Mouse (Mus musculus): ENCODE data around the gene Hba-a2. TPM values are rescaled to one million over a fixed set of nuclear protein-coding genes. Genes with fewer than 3 reads are reported as not detected.

The Hba-a2 gene
- polyA plus RNA-seq, 1 experiment from 2014 or later: 5,805 TPM

DNA sequence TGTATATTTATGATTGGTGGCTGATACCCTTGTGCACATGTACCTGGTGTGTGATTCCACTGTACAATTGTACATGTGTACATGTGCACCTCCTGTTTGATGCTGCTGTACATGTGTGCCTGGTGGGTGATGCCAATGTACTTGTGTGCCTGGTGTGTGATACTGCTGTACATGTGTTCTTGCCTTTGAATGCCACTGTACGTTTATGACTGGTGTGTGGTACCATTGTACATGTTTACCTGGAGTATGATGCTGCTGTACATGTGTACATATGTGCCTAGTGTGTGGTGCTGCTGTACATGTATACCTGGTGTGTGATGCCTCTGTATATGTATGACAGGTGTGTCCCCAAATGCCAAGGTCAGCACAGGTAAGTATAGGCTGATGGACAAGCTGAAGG lies 5.2 kb downstream of the Hba-a2 start:
- no peak overlapping the region for H3K27ac ChIP-seq
- no peaks in the 10 kb centered on the region for H3K36me3 ChIP-seq (ENCODE audit: poor library complexity, severe bottlenecking)
- 73% methylated on average over 1 of the region's 1 CpGs for WGBS
- no peak overlapping the region for H3K4me2 ChIP-seq
- no peak overlapping the region for H3K4me3 ChIP-seq
- no peaks in the 10 kb centered on the region for H3K9me3 ChIP-seq (replicated peaks)
- H3K27me3 ChIP-seq: peaks cover 12% of the 10 kb centered on the region; the same call in 1 of the 2 replicates
- no peak overlapping the region for H3K9ac ChIP-seq
- no peak for ATAC-seq
- H3K4me1 ChIP-seq: 0 out of 2 replicates have a peak, but pooled peaks cover 3% of the 10 kb centered on the region

GRCm38 (mm10) chr11:32302824-32303419 lies 6.6 kb downstream of the Hba-a2 start:
- H3K4me3 ChIP-seq: no peak overlapping the region
- H3K27me3 ChIP-seq: peaks cover 12% of the 10 kb centered on the region; the same call in 1 of the 2 replicates
- WGBS: 57% methylated on average over 2 of the region's 2 CpGs
- 0 out of 2 replicates have a peak, but pooled peaks cover 3% of the 10 kb centered on the region for H3K4me1 ChIP-seq
- H3K4me2 ChIP-seq: no peak overlapping the region
- H3K36me3 ChIP-seq (ENCODE audit: poor library complexity, severe bottlenecking): no peaks in the 10 kb centered on the region
- no peak overlapping the region for H3K9ac ChIP-seq
- no peak overlapping the region; the same call in 1 of the 2 replicates for H3K27ac ChIP-seq
- no peak for ATAC-seq
- no peaks in the 10 kb centered on the region for H3K9me3 ChIP-seq (replicated peaks)

DNA sequence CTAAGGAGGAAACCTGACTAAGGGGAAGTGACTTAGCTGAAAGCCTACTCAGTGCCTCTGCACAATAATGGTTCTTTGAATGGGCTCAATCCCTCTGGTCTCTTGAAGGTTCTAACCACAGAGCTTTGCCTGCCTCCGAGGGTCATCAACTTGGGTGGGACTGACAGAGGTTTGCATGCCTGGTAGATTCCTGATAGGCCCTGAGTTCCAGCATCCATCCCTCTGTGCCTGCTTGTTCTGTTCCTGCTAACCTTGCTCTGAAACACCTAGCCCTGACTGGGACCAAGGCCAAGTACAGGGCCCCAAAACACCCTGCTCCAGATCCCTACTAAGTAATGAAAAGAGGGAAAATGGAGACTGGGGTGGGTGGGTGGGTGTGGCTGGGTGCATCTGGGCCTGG lies 7.2 kb downstream of the Hba-a2 start:
- no peak overlapping the region for H3K9ac ChIP-seq
- no peak for ATAC-seq
- 74% methylated on average over 1 of the region's 1 CpGs for WGBS
- no peak overlapping the region for H3K4me2 ChIP-seq
- H3K27ac ChIP-seq: no peak overlapping the region
- H3K27me3 ChIP-seq: peaks cover 12% of the 10 kb centered on the region; the same call in 1 of the 2 replicates
- no peaks in the 10 kb centered on the region for H3K9me3 ChIP-seq (replicated peaks)
- H3K36me3 ChIP-seq (ENCODE audit: poor library complexity, severe bottlenecking): no peaks in the 10 kb centered on the region
- no peak overlapping the region for H3K4me3 ChIP-seq
- H3K4me1 ChIP-seq: 0 out of 2 replicates have a peak, but pooled peaks cover 3% of the 10 kb centered on the region

- Histone ChIP-seq H3K4me2 (no peak overlapping the region), H3K9me3 (replicated peaks) (no peaks in the 10 kb centered on the region), H3K9ac (no peak overlapping the region), H3K36me3 (ENCODE audit: poor library complexity, severe bottlenecking) (no peaks in the 10 kb centered on the region), H3K4me1 (0 out of 2 replicates have a peak, but pooled peaks cover 3% of the 10 kb centered on the region), H3K27ac (no peak overlapping the region), H3K4me3 (no peak overlapping the region), H3K27me3 (no peaks in the 10 kb centered on the region)
- WGBS: 91% methylated on average over 1 of the region's 1 CpGs
- no peak for ATAC-seq
These were observed 10.7 kb downstream of the Hba-a2 start for GRCm38 (mm10) chr11:32307006-32307405.

DNA sequence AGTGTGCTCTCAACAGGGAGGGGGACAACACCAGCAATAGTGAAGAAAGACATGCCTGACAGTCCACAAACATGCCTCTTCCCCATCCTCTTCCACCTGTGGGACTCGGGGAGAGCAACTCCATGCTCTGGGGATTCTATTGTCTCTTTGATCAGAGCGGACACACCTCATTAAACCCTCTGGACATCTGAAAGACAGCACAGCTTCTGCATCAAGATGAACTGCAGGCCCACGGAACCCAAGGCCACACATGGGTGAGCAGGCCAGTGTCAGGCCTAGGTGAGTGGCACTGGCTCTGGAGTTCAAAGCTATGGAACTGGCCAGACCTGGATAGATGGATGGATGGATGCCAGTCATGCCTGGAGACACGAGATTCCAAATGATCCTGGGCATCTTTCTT lies 13.2 kb downstream of the Hba-a2 start:
- Histone ChIP-seq H3K9ac (no peak overlapping the region), H3K4me3 (no peak overlapping the region), H3K4me1 (no peaks in the 10 kb centered on the region), H3K4me2 (no peak overlapping the region), H3K27me3 (no peaks in the 10 kb centered on the region), H3K36me3 (ENCODE audit: poor library complexity, severe bottlenecking) (no peaks in the 10 kb centered on the region), H3K27ac (no peak overlapping the region), H3K9me3 (replicated peaks) (no peaks in the 10 kb centered on the region)
- 58% methylated on average over 4 of the region's 4 CpGs for WGBS
- no peak for ATAC-seq

DNA sequence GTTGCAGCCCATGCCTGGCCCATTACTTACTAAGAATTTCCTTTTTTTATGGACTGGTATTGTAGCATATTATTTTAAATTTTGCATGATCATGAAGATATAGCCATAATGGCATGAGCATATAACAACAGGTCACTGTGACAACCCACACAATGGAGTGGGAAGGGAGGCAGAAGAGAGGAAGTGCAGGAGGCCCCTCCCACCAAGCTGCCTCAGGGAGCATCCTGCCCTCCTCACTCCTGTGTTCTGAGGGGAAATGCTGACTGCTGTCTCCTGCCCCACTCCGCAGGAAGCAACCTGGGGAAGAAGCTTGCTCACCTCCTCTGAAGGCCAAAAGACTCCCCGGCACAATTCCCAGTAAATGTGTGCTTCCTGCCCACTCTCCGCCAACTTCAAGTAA lies 13.6 kb downstream of the Hba-a2 start:
- H3K4me3 ChIP-seq: no peak overlapping the region
- no peak overlapping the region for H3K27ac ChIP-seq
- no peaks in the 10 kb centered on the region for H3K4me1 ChIP-seq
- no peaks in the 10 kb centered on the region for H3K27me3 ChIP-seq
- no peaks in the 10 kb centered on the region for H3K36me3 ChIP-seq (ENCODE audit: poor library complexity, severe bottlenecking)
- ATAC-seq: no peak
- no peak overlapping the region for H3K4me2 ChIP-seq
- WGBS: 83% methylated on average over 3 of the region's 3 CpGs
- H3K9ac ChIP-seq: no peak overlapping the region
- no peaks in the 10 kb centered on the region for H3K9me3 ChIP-seq (replicated peaks)

GRCm38 (mm10) chr11:32316009-32316408 lies 19.7 kb downstream of the Hba-a2 start:
- ATAC-seq: no peak
- no peak overlapping the region for H3K4me3 ChIP-seq
- H3K36me3 ChIP-seq (ENCODE audit: poor library complexity, severe bottlenecking): no peaks in the 10 kb centered on the region
- H3K27me3 ChIP-seq: no peaks in the 10 kb centered on the region
- no peak overlapping the region for H3K4me2 ChIP-seq
- no peak overlapping the region for H3K27ac ChIP-seq
- WGBS: 80% methylated on average over 3 of the region's 3 CpGs
- H3K9me3 ChIP-seq (replicated peaks): no peaks in the 10 kb centered on the region
- H3K9ac ChIP-seq: no peak overlapping the region
- H3K4me1 ChIP-seq: no peaks in the 10 kb centered on the region

GRCm38 (mm10) chr11:32320507-32321195 lies 24.4 kb downstream of the Hba-a2 start:
- WGBS: 60% methylated on average over 11 of the region's 11 CpGs
- H3K4me2 ChIP-seq: no peak overlapping the region
- H3K27me3 ChIP-seq: no peaks in the 10 kb centered on the region
- H3K4me1 ChIP-seq: no peaks in the 10 kb centered on the region
- no peak overlapping the region for H3K9ac ChIP-seq
- no peaks in the 10 kb centered on the region for H3K36me3 ChIP-seq (ENCODE audit: poor library complexity, severe bottlenecking)
- H3K9me3 ChIP-seq (replicated peaks): no peaks in the 10 kb centered on the region
- no peak; the same call in 1 of the 2 replicates for ATAC-seq
- no peak overlapping the region for H3K27ac ChIP-seq
- no peak overlapping the region for H3K4me3 ChIP-seq

DNA sequence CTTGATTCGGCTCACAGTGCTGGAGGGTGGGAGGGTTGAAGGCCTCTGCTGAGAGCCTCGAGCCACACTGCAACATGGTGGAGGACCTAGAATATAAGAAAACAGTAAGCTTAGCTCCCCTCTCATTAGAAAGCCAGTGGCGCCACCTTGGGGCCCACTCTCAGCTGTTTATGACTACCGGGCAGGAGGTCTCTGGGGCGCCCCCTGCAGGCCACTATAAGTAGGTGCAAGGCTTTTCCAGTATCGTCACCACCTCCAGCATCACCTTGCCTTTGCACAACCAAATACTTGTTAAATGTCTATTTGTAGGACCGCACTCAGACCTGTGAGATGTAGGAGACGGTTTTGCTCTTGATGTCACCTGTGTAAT lies 24.9 kb downstream of the Hba-a2 start:
- H3K27ac ChIP-seq: no peak overlapping the region
- no peaks in the 10 kb centered on the region for H3K9me3 ChIP-seq (replicated peaks)
- no peak overlapping the region for H3K4me3 ChIP-seq
- H3K27me3 ChIP-seq: no peaks in the 10 kb centered on the region
- no peak overlapping the region for H3K9ac ChIP-seq
- H3K4me1 ChIP-seq: no peaks in the 10 kb centered on the region
- H3K36me3 ChIP-seq (ENCODE audit: poor library complexity, severe bottlenecking): no peaks in the 10 kb centered on the region
- peak; percentile 21; the same call in 1 of the 2 replicates for ATAC-seq
- H3K4me2 ChIP-seq: no peak overlapping the region
- WGBS: 42% methylated on average over 8 of the region's 8 CpGs

- no peaks in the 10 kb centered on the region for H3K9me3 ChIP-seq (replicated peaks)
- H3K27ac ChIP-seq: no peak overlapping the region
- peak; percentile 88 for ATAC-seq
- no peak overlapping the region for H3K4me3 ChIP-seq
- no peaks in the 10 kb centered on the region for H3K4me1 ChIP-seq
- H3K4me2 ChIP-seq: peak overlapping the region; percentile 29
- no peaks in the 10 kb centered on the region for H3K27me3 ChIP-seq
- 13% methylated on average over 15 of the region's 15 CpGs for WGBS
- H3K9ac ChIP-seq: no peak overlapping the region
- H3K36me3 ChIP-seq (ENCODE audit: poor library complexity, severe bottlenecking): no peaks in the 10 kb centered on the region
These were observed 28.3 kb downstream of the Hba-a2 start for GRCm38 (mm10) chr11:32324609-32325008.

DNA sequence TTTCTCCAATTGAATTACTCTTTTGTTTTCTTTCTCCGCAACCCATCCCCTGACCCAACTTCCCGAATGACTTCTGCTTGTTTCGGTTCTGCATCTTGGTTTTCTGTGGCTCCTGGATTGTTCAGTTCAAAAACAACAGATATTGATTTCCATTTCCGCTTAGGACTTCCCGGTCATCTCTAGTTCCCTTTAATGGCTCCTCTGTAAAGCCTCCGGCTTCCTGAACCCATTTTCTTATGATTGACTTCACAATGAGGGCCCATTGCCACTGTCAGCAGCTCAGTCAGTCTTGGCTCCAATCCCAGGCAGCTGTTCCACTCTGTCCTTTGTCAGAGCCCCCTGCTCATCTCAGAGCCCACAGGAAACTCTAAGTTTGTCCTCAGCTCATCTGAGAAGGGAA lies 34.8 kb downstream of the Hba-a2 start:
- H3K4me3 ChIP-seq: no peak overlapping the region
- peaks cover 15% of the 10 kb centered on the region for H3K4me1 ChIP-seq
- no peak overlapping the region for H3K27ac ChIP-seq
- no peaks in the 10 kb centered on the region for H3K36me3 ChIP-seq (ENCODE audit: poor library complexity, severe bottlenecking)
- no peak for ATAC-seq
- H3K27me3 ChIP-seq: no peaks in the 10 kb centered on the region
- no peaks in the 10 kb centered on the region for H3K9me3 ChIP-seq (replicated peaks)
- 49% methylated on average over 6 of the region's 6 CpGs for WGBS
- no peak overlapping the region for H3K4me2 ChIP-seq
- H3K9ac ChIP-seq: no peak overlapping the region

DNA sequence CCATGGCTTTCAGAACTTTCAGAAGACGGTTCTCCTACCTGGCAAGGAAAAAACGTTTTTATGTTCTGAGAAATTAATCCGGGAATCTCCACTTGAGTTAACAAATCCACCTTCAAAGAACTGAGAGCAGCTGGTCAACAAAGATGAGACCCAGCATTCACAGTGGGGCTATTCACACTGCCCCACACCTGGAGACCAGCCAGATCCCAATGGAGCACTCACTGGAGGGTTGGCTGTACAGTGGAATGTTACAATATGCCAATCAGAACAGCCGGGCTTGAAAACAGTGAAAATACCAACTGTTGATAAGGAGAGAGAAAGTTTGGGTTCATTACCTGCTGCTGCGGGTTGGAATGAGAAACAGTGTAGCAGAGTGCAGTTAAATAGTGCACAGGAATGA lies 35.6 kb downstream of the Hba-a2 start:
- Histone ChIP-seq H3K9ac (no peak overlapping the region), H3K27ac (no peak overlapping the region), H3K4me3 (no peak overlapping the region), H3K9me3 (replicated peaks) (peaks cover 2% of the 10 kb centered on the region; the same call in 1 of the 2 replicates), H3K4me1 (peaks cover 15% of the 10 kb centered on the region), H3K4me2 (no peak overlapping the region), H3K36me3 (ENCODE audit: poor library complexity, severe bottlenecking) (no peaks in the 10 kb centered on the region), H3K27me3 (no peaks in the 10 kb centered on the region)
- 0 out of 2 replicates have a peak, but pooled peaks have one; percentile 61 for ATAC-seq
- 54% methylated on average over 5 of the region's 5 CpGs for WGBS
